8 mouse cellular contexts compared by ENCODE assay signal in genomic region chr9:119982241-119982811, GRCm38 (mm10). TPM values are rescaled to one million over a fixed set of nuclear protein-coding genes. Genes with fewer than 3 reads are reported as not detected.
DNase-seq lines count a peak whose midpoint lies in the region; ATAC-seq and TF ChIP-seq lines count a peak whose summit lies in the region.

No protein-coding gene starts in this region.

- peak; percentile 43 for ATAC-seq in activated CD4-positive, CD25-positive, alpha-beta regulatory T cell, adult 4 months
- ATAC-seq in heart, embryonic 16.5 days (replicated peaks; ENCODE audit: extremely low read depth, insufficient read depth, low FRiP score) = peak; percentile 26

- peak; percentile 71 for DNase-seq in embryonic facial prominence, embryonic 10.5 days (ENCODE audit: low spot score)
- DNase-seq in kidney, postnatal 10 days = peak; percentile 79
- DNase-seq in lung, postnatal 36 days = peak; percentile 89
- DNase-seq in right cerebral cortex, postnatal 4 days = peak; percentile 54
- no peak for DNase-seq in ovary, postnatal 14 days (ENCODE audit: low spot score)

- no peaks in the 10 kb centered on the region for H3K9me3 ChIP-seq in E14TG2a.4 (ENCODE audit: low read length)
- no peaks in the 10 kb centered on the region for H3K9me3 ChIP-seq in embryonic facial prominence, embryonic 10.5 days
- H3K9me3 ChIP-seq in heart, embryonic 16.5 days (replicated peaks; ENCODE audit: control insufficient read depth, low read length) = no peaks in the 10 kb centered on the region

- H3K27me3 ChIP-seq in E14TG2a.4 (ENCODE audit: insufficient read depth, low read length) = no peaks in the 10 kb centered on the region
- H3K27me3 ChIP-seq in embryonic facial prominence, embryonic 10.5 days (replicated peaks; ENCODE audit: low read depth, poor library complexity, severe bottlenecking) = no peaks in the 10 kb centered on the region
- no peaks in the 10 kb centered on the region for H3K27me3 ChIP-seq in heart, embryonic 16.5 days (ENCODE audit: control insufficient read depth, insufficient read depth, low read length)

- peaks cover 18% of the 10 kb centered on the region for H3K36me3 ChIP-seq in E14TG2a.4 (ENCODE audit: insufficient read depth, low read length)
- no peaks in the 10 kb centered on the region for H3K36me3 ChIP-seq in embryonic facial prominence, embryonic 10.5 days (replicated peaks)
- no peaks in the 10 kb centered on the region for H3K36me3 ChIP-seq in heart, embryonic 16.5 days (ENCODE audit: control insufficient read depth, insufficient read depth)

- H3K4me2 ChIP-seq in heart, embryonic 16.5 days (ENCODE audit: low read depth, low read length) = peak overlapping the region; percentile 93

- 1% methylated on average over 11 of the region's 11 CpGs for WGBS in embryonic facial prominence, embryonic 10.5 days
- WGBS in heart, embryonic 16.5 days = 2% methylated on average over 11 of the region's 11 CpGs

- H3K27ac ChIP-seq in embryonic facial prominence, embryonic 10.5 days (replicated peaks) = peak overlapping the region; percentile 93
- peak overlapping the region; percentile 95 for H3K27ac ChIP-seq in heart, embryonic 16.5 days (ENCODE audit: low read length)

- peaks cover 84% of the 10 kb centered on the region for H3K4me1 ChIP-seq in E14TG2a.4 (replicated peaks; ENCODE audit: low read depth, low read length)
- peaks cover 92% of the 10 kb centered on the region for H3K4me1 ChIP-seq in embryonic facial prominence, embryonic 10.5 days
- H3K4me1 ChIP-seq in heart, embryonic 16.5 days (ENCODE audit: control insufficient read depth, insufficient read depth, low read length) = peaks cover 59% of the 10 kb centered on the region

- TF ChIP-seq CTCF in E14TG2a.4 (conservative IDR thresholded peaks at IDR 0.05; ENCODE audit: low read length) = no peak

- H3K9ac ChIP-seq in heart, embryonic 16.5 days (ENCODE audit: low read length) = peak overlapping the region; percentile 93

- peak overlapping the region; percentile 91 for H3K4me3 ChIP-seq in E14TG2a.4 (replicated peaks; ENCODE audit: low read length)
- H3K4me3 ChIP-seq in embryonic facial prominence, embryonic 10.5 days = peak overlapping the region; percentile 78
- peak overlapping the region; percentile 90 for H3K4me3 ChIP-seq in heart, embryonic 16.5 days (ENCODE audit: low read length)

RNA-seq across cellular contexts. Expression of gene Csrnp1, which starts 2.1 kb away (rescaled TPM):
- 10 to 100 TPM; 29.0 to 41.9 TPM for polyA plus RNA-seq in activated CD4-positive, CD25-positive, alpha-beta regulatory T cell, adult 4 months (2017; shearing (Covaris generic))
- polyA plus RNA-seq in embryonic facial prominence, embryonic 10.5 days (2016; fragmentation: Nextera tagmentation; extraction: Ambion mirVana) = 3.1 and 4.8 TPM in 2 replicates
- 6.5 and 9.4 TPM in 2 replicates for polyA plus RNA-seq in heart, embryonic 16.5 days (2015; fragmentation: Nextera tagmentation; extraction: Ambion mirVana)

RNA-seq across cellular contexts. Expression of gene Xirp1, which starts 41.1 kb away (rescaled TPM):
- polyA plus RNA-seq in activated CD4-positive, CD25-positive, alpha-beta regulatory T cell, adult 4 months (2017; shearing (Covaris generic)) = not detected
- polyA plus RNA-seq in embryonic facial prominence, embryonic 10.5 days (2016; fragmentation: Nextera tagmentation; extraction: Ambion mirVana) = 0.04 and 0.38 TPM in 2 replicates
- polyA plus RNA-seq in heart, embryonic 16.5 days (2015; fragmentation: Nextera tagmentation; extraction: Ambion mirVana) = 54.9 and 56.1 TPM in 2 replicates

RNA-seq across cellular contexts. Expression of gene Ttc21a, which starts 44.9 kb away (rescaled TPM):
- not detected for polyA plus RNA-seq in activated CD4-positive, CD25-positive, alpha-beta regulatory T cell, adult 4 months (2017; shearing (Covaris generic))
- 0.43 and 0.47 TPM in 2 replicates for polyA plus RNA-seq in embryonic facial prominence, embryonic 10.5 days (2016; fragmentation: Nextera tagmentation; extraction: Ambion mirVana)
- polyA plus RNA-seq in heart, embryonic 16.5 days (2015; fragmentation: Nextera tagmentation; extraction: Ambion mirVana) = 0.37 and 0.39 TPM in 2 replicates

RNA-seq across cellular contexts. Expression of gene Gorasp1, which starts 45.0 kb away (rescaled TPM):
- 1 to 10 TPM; 3.9 to 4.6 TPM for polyA plus RNA-seq in activated CD4-positive, CD25-positive, alpha-beta regulatory T cell, adult 4 months (2017; shearing (Covaris generic))
- 27.9 and 29.2 TPM in 2 replicates for polyA plus RNA-seq in embryonic facial prominence, embryonic 10.5 days (2016; fragmentation: Nextera tagmentation; extraction: Ambion mirVana)
- 22.4 and 23.1 TPM in 2 replicates for polyA plus RNA-seq in heart, embryonic 16.5 days (2015; fragmentation: Nextera tagmentation; extraction: Ambion mirVana)

Comparison
In these comparisons a context has a peak if more than half of its experiments do, and no peak if none do; other contexts are left out.
1. RNA of gene Xirp1, which starts 41.1 kb away (polyA plus RNA-seq): 54.9 to 56.1 TPM in heart, embryonic 16.5 days; 0.04 to 0.38 TPM in embryonic facial prominence, embryonic 10.5 days and not detected in activated CD4-positive, CD25-positive, alpha-beta regulatory T cell, adult 4 months; every median in the first group is over 10 times any median in the second.
2. Peak in every context shown above with its lines, with median percentiles within 50 percentile points of each other: H3K4me3 ChIP-seq.